In genomic region chr17:64901721-64902623, GRCm38 (mm10) we compare ENCODE assay signal across 15 mouse cellular contexts.
DNase-seq lines count a peak whose midpoint lies in the region; ATAC-seq and TF ChIP-seq lines count a peak whose summit lies in the region.
"Had no signal": no experiment of that assay in that cellular context is flagged by ENCODE, and none has a peak within 500 bp of the region (broad histone marks: within the 10 kb centered on the region; RNA-seq: fewer than 3 reads in every experiment).

No protein-coding gene starts in this region.

- no peak overlapping the region for H3K9ac ChIP-seq in forebrain, embryonic 14.5 days (ENCODE audit: low read length)
- no peak overlapping the region for H3K9ac ChIP-seq in forebrain, embryonic 16.5 days (replicated peaks; ENCODE audit: low read depth, low read length)
- H3K9ac ChIP-seq in CH12.LX (ENCODE audit: insufficient read depth, low read depth), result no peak overlapping the region
- no peak overlapping the region for H3K9ac ChIP-seq in hindbrain, embryonic 12.5 days
- H3K9ac ChIP-seq: liver, embryonic 14.5 days had no signal

- no peak overlapping the region for H3K4me2 ChIP-seq in forebrain, embryonic 14.5 days (ENCODE audit: low read length)
- no peak overlapping the region for H3K4me2 ChIP-seq in forebrain, embryonic 16.5 days (ENCODE audit: low read length)
- H3K4me2 ChIP-seq in CH12.LX (ENCODE audit: insufficient read depth, low read depth, poor library complexity, severe bottlenecking) (peak overlapping the region; percentile 2; the same call in 1 of the 2 replicates), myocyte (ENCODE audit: low read depth) (peak overlapping the region; percentile 55)
- no peak overlapping the region for H3K4me2 ChIP-seq in hindbrain, embryonic 12.5 days (replicated peaks)

- TF ChIP-seq EP300 in CH12.LX (IDR thresholded peaks at IDR 0.05; ENCODE audit: low read length), result no peak

- H3K27me3 ChIP-seq in forebrain, embryonic 14.5 days (replicated peaks; ENCODE audit: control insufficient read depth, insufficient read depth, low read length), result no peaks in the 10 kb centered on the region
- H3K27me3 ChIP-seq in forebrain, embryonic 16.5 days (replicated peaks; ENCODE audit: control insufficient read depth, insufficient read depth, low read length), result no peaks in the 10 kb centered on the region
- no peaks in the 10 kb centered on the region for H3K27me3 ChIP-seq in CH12.LX (replicated peaks)
- no peaks in the 10 kb centered on the region for H3K27me3 ChIP-seq in hindbrain, embryonic 12.5 days
- no peaks in the 10 kb centered on the region for H3K27me3 ChIP-seq in myocyte (ENCODE audit: control insufficient read depth, insufficient read depth, insufficient read length)

- TF ChIP-seq RAD21 in CH12.LX (IDR thresholded peaks at IDR 0.05; ENCODE audit: low read depth, low read length), result no peak

- no peak for TF ChIP-seq POLR2A in CH12.LX (IDR thresholded peaks at IDR 0.05; ENCODE audit: low read depth, low read length)
- no peak for TF ChIP-seq POLR2A in myocyte (IDR thresholded peaks at IDR 0.05; ENCODE audit: insufficient read length, low read depth)

- no peak overlapping the region; the same call in 1 of the 2 replicates for H3K27ac ChIP-seq in forebrain, embryonic 14.5 days (ENCODE audit: low read depth, low read length)
- no peak overlapping the region for H3K27ac ChIP-seq in forebrain, embryonic 16.5 days (ENCODE audit: low read length)
- no peak overlapping the region for H3K27ac ChIP-seq in CH12.LX (ENCODE audit: insufficient read depth, low read depth)
- H3K27ac ChIP-seq in hindbrain, embryonic 12.5 days, result peak overlapping the region; percentile 62; the same call in 1 of the 2 replicates
- H3K27ac ChIP-seq: left cerebral cortex, adult 2 months; liver, embryonic 14.5 days had no signal

- H3K79me2 ChIP-seq in CH12.LX (replicated peaks; ENCODE audit: control insufficient read depth, extremely low read depth, insufficient read depth, poor library complexity, severe bottlenecking), result no peaks in the 10 kb centered on the region
- no peaks in the 10 kb centered on the region for H3K79me2 ChIP-seq in myocyte (ENCODE audit: control insufficient read depth, insufficient read depth)

- dilution Hi-C loops in CH12.LX (cut with MboI; ENCODE audit: extremely low pct_ligation_motif_present, extremely low pct_unique_long_range_greater_than_20kb, low sequenced_read_pairs), result no loop called here

- WGBS in forebrain, embryonic 14.5 days, result 71% methylated on average over 17 of the region's 17 CpGs
- WGBS in forebrain, embryonic 16.5 days, result 62% methylated on average over 17 of the region's 17 CpGs
- 58% methylated on average over 17 of the region's 17 CpGs for WGBS in hindbrain, embryonic 12.5 days

- ATAC-seq in forebrain, embryonic 14.5 days, result peak; percentile 42
- no peak for ATAC-seq in forebrain, embryonic 16.5 days
- ATAC-seq in hindbrain, embryonic 12.5 days (ENCODE audit: low FRiP score), result peak; percentile 65

- in situ Hi-C loops in CH12.LX (cut with MboI; ENCODE audit: low pct_ligation_motif_present, low pct_unique_long_range_greater_than_20kb, low sequenced_read_pairs), result no loop called here

- TF ChIP-seq CTCF in CH12.LX (conservative IDR thresholded peaks at IDR 0.05 in 1 of 2, IDR thresholded peaks at IDR 0.05 in 1 of 2; ENCODE audit: low read depth in 2 of 2, low read length in 2 of 2), result no peak

- H3K4me1 ChIP-seq in forebrain, embryonic 14.5 days (ENCODE audit: control insufficient read depth, insufficient read depth, low read length), result no peaks in the 10 kb centered on the region
- H3K4me1 ChIP-seq in forebrain, embryonic 16.5 days (replicated peaks; ENCODE audit: control insufficient read depth, insufficient read depth, low read length), result no peaks in the 10 kb centered on the region
- H3K4me1 ChIP-seq in CH12.LX (ENCODE audit: control insufficient read depth in 1 of 2, insufficient read depth in 2 of 2), result peaks cover 8 to 31% of the 10 kb centered on the region in 2 experiments
- peaks cover 17% of the 10 kb centered on the region for H3K4me1 ChIP-seq in hindbrain, embryonic 12.5 days

- H3K4me3 ChIP-seq in forebrain, embryonic 14.5 days (ENCODE audit: low read depth, low read length), result no peak overlapping the region
- H3K4me3 ChIP-seq in forebrain, embryonic 16.5 days (replicated peaks; ENCODE audit: low read length), result no peak overlapping the region
- H3K4me3 ChIP-seq in CH12.LX (replicated peaks in 1 of 3; ENCODE audit: low read depth in 2 of 3, low read length in 2 of 3, poor library complexity in 1 of 3), result no peak overlapping the region
- H3K4me3 ChIP-seq in hindbrain, embryonic 12.5 days, result no peak overlapping the region
- H3K4me3 ChIP-seq in myocyte, result no peak overlapping the region
- H3K4me3 ChIP-seq: left cerebral cortex, adult 2 months had no signal

- H3ac ChIP-seq in myocyte (ENCODE audit: control insufficient read depth, insufficient read length), result no peak overlapping the region

- DNase-seq in forebrain, embryonic 14.5 days (ENCODE audit: low spot score), result no peak
- DNase-seq in CH12.LX (ENCODE audit: extremely low read depth), result no peak
- no peak for DNase-seq in thymus, postnatal 14 days
- no peak for DNase-seq in lung, adult 18-20 months
- DNase-seq in ovary, postnatal 14 days (ENCODE audit: low spot score), result no peak
- DNase-seq: adrenal gland, adult 2 months; cerebellum, adult 18-20 months; heart, adult 11 months; lung, postnatal 10 days had no signal

- no peaks in the 10 kb centered on the region for H3K36me3 ChIP-seq in forebrain, embryonic 14.5 days (ENCODE audit: control insufficient read depth, insufficient read depth, low read length)
- no peaks in the 10 kb centered on the region for H3K36me3 ChIP-seq in forebrain, embryonic 16.5 days (ENCODE audit: control insufficient read depth, insufficient read depth)
- H3K36me3 ChIP-seq in CH12.LX (replicated peaks in 1 of 2; ENCODE audit: control insufficient read depth in 1 of 2, insufficient read depth in 1 of 2, low read length in 1 of 2) (no peaks in the 10 kb centered on the region), myocyte (ENCODE audit: control insufficient read depth, insufficient read depth) (no peaks in the 10 kb centered on the region)
- no peaks in the 10 kb centered on the region for H3K36me3 ChIP-seq in hindbrain, embryonic 12.5 days
- H3K36me3 ChIP-seq: G1E had no signal

- no peaks in the 10 kb centered on the region for H3K9me3 ChIP-seq in forebrain, embryonic 14.5 days (replicated peaks; ENCODE audit: control insufficient read depth, low read length)
- H3K9me3 ChIP-seq in forebrain, embryonic 16.5 days (ENCODE audit: control insufficient read depth, low read length), result no peaks in the 10 kb centered on the region; the same call in 1 of the 2 replicates
- peaks cover 2% of the 10 kb centered on the region for H3K9me3 ChIP-seq in CH12.LX (replicated peaks; ENCODE audit: low read length)
- no peaks in the 10 kb centered on the region for H3K9me3 ChIP-seq in hindbrain, embryonic 12.5 days (replicated peaks)

TF ChIP-seq in CH12.LX, 34 proteins besides CTCF, POLR2A, EP300 and RAD21:
- no peak for TF ChIP-seq ETS1 (conservative IDR thresholded peaks at IDR 0.05; ENCODE audit: low read depth, low read length)
- TF ChIP-seq JUN (IDR thresholded peaks at IDR 0.05; ENCODE audit: insufficient read depth, low read depth, low read length), result no peak
- peak; percentile 30; the same call in 1 of the 2 replicates for TF ChIP-seq BHLHE40 (IDR thresholded peaks at IDR 0.05; ENCODE audit: low read depth, low read length)

TF ChIP-seq in myocyte, 11 proteins besides CTCF, POLR2A, EP300 and RAD21:
- no peak for TF ChIP-seq REST (IDR thresholded peaks at IDR 0.05; ENCODE audit: insufficient read depth, insufficient read length)
- peak in 1 of 3 experiments; percentile 46 for TF ChIP-seq MYOD1 (IDR thresholded peaks at IDR 0.05; ENCODE audit: control insufficient read depth in 1 of 3, insufficient read length in 2 of 3, low read depth in 2 of 3)

Comparison
In these comparisons a context has a peak if more than half of its experiments do, and no peak if none do; other contexts are left out.
1. H3K4me2 ChIP-seq: peak in CH12.LX (single experiment) and myocyte (single experiment); none in forebrain, embryonic 14.5 days (single experiment), forebrain, embryonic 16.5 days (single experiment) and hindbrain, embryonic 12.5 days (single experiment).